Mouse (Mus musculus): ENCODE data around the gene Fads3. TPM values are rescaled to one million over a fixed set of nuclear protein-coding genes. Genes with fewer than 3 reads are reported as not detected.
A peak's percentile ranks its signal among the peaks of the same experiment; 100 is the strongest.

Gene Fads3
- 4.6 and 6.5 TPM in 2 replicates for polyA plus RNA-seq (2012; ENCODE audit: insufficient read depth, insufficient read length, missing spikeins)

DNA sequence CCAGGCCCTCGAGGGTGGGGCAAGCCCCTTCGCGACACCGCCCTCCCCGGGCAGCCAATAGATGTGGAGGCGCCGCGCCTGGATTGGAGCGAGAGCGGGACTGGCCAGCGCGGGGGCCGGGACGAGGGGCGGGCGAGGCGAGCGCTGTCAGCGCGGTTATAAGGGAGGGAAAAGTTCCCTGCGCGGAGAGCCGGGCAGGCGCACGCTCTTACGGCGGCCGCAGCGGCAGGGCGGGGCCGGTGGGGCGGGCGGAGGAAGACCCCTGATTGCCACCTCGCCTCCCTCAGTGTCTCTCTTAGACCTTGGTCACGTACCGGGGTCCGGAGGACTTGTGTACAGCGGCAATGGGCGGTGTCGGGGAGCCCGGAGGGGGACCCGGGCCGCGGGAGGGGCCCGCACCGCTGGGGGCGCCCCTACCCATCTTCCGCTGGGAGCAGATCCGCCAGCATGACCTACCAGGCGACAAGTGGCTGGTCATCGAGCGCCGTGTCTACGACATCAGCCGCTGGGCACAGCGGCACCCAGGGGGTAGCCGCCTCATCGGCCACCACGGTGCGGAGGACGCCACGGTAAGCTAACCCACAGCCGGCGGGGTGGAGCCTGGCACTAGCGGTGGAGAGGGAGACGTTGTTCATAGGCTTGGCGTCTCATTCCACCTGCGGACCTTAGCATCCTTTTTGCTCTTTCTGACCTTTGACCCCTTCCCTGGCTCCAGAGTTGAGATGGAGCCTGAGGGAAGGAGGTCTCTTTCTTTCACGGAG is at the start of gene Fads3:
Gene Fads3, plus strand, starts transcription at position 182 of the 761 bp plus-strand sequence.
- no peak within 1 kb of the TSS for H3K27ac ChIP-seq (ENCODE audit: insufficient read depth, low read depth, low read length)
- TF ChIP-seq CTCF (IDR thresholded peaks at IDR 0.05; ENCODE audit: low read depth, low read length), result no peak
- TF ChIP-seq POLR2A (IDR thresholded peaks at IDR 0.05; ENCODE audit: borderline replicate concordance, low read depth, low read length), result no peak
- H3K4me1 ChIP-seq (ENCODE audit: control insufficient read depth, insufficient read depth, low read length), result peaks cover 22% of the 10 kb centered on the region
- H3K4me3 ChIP-seq (ENCODE audit: insufficient read depth, low read length), result peak within 1 kb of the TSS; percentile 57

DNA sequence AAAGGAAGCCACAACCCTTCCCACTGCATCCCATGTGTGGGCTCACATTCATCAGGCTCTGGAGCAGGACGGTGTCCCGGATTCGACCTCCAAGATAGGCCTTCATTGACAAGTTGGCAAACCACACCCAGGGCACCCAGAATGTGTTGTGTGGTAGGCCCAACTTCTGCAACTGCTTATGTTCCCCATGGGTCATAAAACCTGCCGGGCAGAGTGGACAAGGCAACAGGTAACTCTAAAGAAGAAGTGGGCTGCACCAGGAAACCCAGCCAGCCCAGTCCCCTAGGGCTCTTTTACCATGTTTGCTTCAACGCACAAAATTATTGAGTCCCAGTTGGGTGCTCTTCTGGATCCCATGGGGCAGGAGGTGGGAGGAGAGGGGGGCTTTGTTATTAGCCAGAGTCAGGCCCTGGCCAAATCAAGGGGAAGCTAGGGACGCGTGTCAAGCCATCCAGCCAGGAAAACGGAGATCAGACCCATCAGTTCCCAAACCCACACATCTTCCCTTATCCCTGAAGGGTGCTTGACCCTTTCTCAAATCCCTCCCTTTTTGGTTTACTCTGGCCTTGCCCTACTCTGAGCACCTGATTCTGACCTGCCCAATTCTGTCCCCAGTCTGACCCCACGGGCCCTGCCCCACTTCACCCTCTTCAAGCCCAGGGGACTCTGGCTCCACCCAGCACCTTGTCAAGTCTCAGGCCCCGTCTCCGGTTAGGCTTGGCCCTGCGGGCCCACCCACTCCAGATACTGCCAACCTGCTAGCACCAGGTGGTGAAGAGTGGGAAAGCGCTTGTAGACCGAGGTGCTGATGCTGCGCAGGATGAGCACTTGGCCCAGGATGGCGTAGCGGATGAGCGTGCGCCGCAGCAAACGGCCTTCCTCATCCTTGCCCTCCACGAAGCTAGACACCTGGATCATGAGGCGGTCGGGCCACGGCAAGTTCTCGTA is 49.1 kb upstream of the Fads3 start:
- Histone ChIP-seq H3K4me3 (ENCODE audit: insufficient read depth, low read length) (no peak overlapping the region), H3K27ac (ENCODE audit: insufficient read depth, low read depth, low read length) (no peak overlapping the region), H3K4me1 (ENCODE audit: control insufficient read depth, insufficient read depth, low read length) (peaks cover 5% of the 10 kb centered on the region)
- no peak for TF ChIP-seq CTCF (IDR thresholded peaks at IDR 0.05; ENCODE audit: low read depth, low read length)
- TF ChIP-seq POLR2A (IDR thresholded peaks at IDR 0.05; ENCODE audit: borderline replicate concordance, low read depth, low read length), result no peak

DNA sequence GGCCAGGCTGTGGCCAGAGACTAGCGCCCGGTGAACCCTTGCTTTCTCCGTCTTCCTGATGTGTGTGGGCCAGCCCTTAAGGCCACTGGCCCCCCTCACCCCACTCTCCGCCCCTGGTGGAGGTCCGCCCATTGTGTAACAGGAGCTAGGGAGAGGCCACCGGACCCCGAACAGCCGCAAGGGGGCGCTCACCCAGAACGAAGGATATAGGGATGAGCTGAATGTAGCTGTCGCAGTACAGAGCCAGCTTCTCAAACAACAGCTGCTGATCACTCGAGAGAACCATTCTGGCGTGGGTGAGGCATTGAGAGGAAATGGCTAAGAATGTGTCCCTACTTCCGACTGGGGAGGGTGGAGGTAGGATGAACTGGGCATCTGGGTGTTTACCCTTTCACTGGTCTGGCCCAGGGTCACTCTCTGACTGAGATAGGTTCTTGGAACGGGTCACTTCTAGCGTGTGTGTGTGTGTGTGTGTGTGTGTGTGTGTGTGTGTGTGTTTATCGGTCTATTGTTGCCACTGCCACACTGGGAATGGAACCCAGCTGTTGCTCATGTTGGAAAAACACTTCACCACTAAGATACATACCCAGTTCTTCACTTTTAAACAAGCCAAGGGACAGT is 48.2 kb upstream of the Fads3 start:
- no peak overlapping the region for H3K4me3 ChIP-seq (ENCODE audit: insufficient read depth, low read length)
- no peak overlapping the region for H3K27ac ChIP-seq (ENCODE audit: insufficient read depth, low read depth, low read length)
- peak; percentile 63; the same call in 1 of the 2 replicates for TF ChIP-seq CTCF (IDR thresholded peaks at IDR 0.05; ENCODE audit: low read depth, low read length)
- TF ChIP-seq POLR2A (IDR thresholded peaks at IDR 0.05; ENCODE audit: borderline replicate concordance, low read depth, low read length), result no peak
- H3K4me1 ChIP-seq (ENCODE audit: control insufficient read depth, insufficient read depth, low read length), result peaks cover 5% of the 10 kb centered on the region

DNA sequence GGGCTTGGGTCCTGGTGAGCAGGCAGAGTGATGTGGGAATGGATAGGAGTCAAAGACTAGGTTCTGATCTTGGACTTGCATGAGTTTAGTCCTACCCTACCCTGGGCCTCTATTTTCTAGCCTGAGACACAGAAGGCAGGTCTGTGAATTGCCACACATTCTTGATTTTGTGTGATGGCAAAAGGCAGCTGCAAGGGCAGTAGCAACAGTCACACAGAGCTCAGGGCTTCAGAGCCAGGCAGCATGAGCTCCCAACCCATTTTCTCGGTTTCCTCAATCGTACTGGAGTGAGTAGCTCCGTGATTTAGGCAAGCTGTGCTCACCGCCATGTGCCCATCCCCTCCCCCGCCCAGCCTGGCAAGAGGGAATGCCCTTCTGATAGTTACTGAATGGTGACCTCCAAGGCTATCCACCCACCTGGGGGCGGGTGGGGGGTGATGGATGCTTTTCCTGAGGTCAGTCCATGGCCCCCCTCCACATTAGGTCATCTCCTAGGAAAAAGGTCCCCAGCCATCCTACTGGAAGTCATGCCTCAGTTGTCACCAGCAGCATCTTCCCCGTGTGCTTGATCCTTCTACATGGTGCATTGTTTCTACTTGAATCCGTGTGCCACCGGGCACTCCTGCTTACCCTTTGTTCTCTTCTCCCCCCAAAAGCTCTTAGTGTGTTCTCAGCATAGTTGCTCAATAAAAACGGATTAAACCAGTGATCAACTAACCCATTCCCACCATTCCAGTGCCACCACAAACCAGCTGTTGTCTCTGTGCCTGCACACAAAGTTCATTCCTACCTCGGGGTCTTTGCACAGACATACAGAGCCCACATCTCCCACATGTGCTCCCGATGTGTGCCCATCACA is 43.9 kb upstream of the Fads3 start:
- Histone ChIP-seq H3K27ac (ENCODE audit: insufficient read depth, low read depth, low read length) (no peak overlapping the region), H3K4me3 (ENCODE audit: insufficient read depth, low read length) (no peak overlapping the region), H3K4me1 (ENCODE audit: control insufficient read depth, insufficient read depth, low read length) (no peaks in the 10 kb centered on the region)
- no peak for TF ChIP-seq POLR2A (IDR thresholded peaks at IDR 0.05; ENCODE audit: borderline replicate concordance, low read depth, low read length)
- TF ChIP-seq CTCF (IDR thresholded peaks at IDR 0.05; ENCODE audit: low read depth, low read length), result no peak

DNA sequence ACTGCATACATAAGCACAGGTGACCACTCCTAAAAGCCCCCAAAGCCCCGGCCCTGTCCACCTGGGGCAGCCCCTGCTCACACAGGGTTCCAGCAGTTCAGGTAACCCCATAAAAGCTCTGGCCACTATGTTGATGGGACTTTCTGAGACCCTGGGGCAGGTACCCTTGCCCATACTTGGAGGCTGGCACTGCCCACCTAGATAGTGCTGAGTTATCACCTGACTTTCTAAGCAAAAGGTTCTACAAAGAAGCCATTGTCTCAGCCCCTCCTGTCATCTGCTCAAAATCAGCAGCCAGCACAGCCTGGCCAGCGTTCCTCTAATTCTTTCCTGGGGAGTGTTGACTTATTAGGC is 43.3 kb upstream of the Fads3 start:
- Histone ChIP-seq H3K4me3 (ENCODE audit: insufficient read depth, low read length) (no peak overlapping the region), H3K4me1 (ENCODE audit: control insufficient read depth, insufficient read depth, low read length) (no peaks in the 10 kb centered on the region), H3K27ac (ENCODE audit: insufficient read depth, low read depth, low read length) (no peak overlapping the region)
- TF ChIP-seq CTCF (IDR thresholded peaks at IDR 0.05; ENCODE audit: low read depth, low read length) (no peak), POLR2A (IDR thresholded peaks at IDR 0.05; ENCODE audit: borderline replicate concordance, low read depth, low read length) (no peak)

DNA sequence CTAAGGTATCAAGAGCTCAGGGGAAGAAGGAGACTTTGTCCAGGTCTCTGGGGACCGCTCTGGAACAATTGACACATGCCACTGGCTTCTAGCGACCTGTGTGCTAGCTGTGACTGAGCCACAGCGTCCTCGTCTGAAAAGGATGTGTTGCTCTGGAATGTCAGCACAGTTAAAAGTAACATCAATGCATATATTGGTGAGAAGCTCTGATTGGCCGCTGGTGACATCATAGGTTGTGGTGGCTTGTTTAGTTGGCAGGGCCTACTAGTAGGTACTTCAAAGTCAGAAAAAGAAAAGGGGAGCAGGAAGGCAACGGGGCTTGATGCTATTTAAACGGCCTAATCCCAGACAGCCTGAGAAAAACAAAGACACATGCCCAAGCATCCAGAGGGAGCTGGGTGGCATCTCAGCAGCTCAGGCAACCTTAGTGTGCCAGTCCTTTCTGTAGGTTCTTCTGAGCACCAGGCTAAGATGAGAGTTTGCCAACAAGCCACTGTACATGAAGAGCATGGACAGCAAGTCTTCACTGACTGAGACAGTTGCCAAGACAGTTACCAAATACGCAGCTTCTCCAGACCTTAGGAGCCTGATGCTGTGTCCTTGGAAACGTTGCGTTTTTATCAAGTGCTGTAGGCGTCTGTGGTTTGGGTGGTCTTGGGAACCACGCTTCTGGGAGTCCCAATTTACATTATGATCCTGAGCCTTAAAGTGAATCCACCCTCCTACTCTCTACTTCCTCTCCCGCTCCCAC is 42.5 kb upstream of the Fads3 start:
- Histone ChIP-seq H3K27ac (ENCODE audit: insufficient read depth, low read depth, low read length) (no peak overlapping the region), H3K4me3 (ENCODE audit: insufficient read depth, low read length) (no peak overlapping the region), H3K4me1 (ENCODE audit: control insufficient read depth, insufficient read depth, low read length) (no peaks in the 10 kb centered on the region)
- TF ChIP-seq CTCF (IDR thresholded peaks at IDR 0.05; ENCODE audit: low read depth, low read length) (no peak), POLR2A (IDR thresholded peaks at IDR 0.05; ENCODE audit: borderline replicate concordance, low read depth, low read length) (no peak)

DNA sequence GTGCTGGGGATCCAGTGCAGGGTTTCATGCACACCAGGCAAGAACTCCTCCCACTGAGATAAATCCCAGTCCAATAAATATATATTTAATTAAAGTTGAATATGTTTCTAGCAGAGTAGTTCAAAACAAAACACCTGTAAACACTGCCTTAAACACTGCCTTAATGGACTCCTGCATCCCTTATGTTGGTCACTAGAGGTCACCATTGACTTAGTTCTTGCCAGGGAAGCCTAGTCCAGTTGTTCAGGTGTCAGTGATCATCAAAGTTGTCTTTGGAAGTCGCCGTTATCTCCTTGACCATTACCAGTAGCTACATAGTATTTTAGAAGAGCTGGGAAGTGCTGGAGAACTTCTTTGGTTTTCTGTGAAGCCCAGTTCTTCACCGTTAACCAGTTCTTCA is 41.0 kb upstream of the Fads3 start:
- Histone ChIP-seq H3K4me1 (ENCODE audit: control insufficient read depth, insufficient read depth, low read length) (no peaks in the 10 kb centered on the region), H3K4me3 (ENCODE audit: insufficient read depth, low read length) (no peak overlapping the region), H3K27ac (ENCODE audit: insufficient read depth, low read depth, low read length) (no peak overlapping the region)
- TF ChIP-seq POLR2A (IDR thresholded peaks at IDR 0.05; ENCODE audit: borderline replicate concordance, low read depth, low read length) (no peak), CTCF (IDR thresholded peaks at IDR 0.05; ENCODE audit: low read depth, low read length) (no peak)

DNA sequence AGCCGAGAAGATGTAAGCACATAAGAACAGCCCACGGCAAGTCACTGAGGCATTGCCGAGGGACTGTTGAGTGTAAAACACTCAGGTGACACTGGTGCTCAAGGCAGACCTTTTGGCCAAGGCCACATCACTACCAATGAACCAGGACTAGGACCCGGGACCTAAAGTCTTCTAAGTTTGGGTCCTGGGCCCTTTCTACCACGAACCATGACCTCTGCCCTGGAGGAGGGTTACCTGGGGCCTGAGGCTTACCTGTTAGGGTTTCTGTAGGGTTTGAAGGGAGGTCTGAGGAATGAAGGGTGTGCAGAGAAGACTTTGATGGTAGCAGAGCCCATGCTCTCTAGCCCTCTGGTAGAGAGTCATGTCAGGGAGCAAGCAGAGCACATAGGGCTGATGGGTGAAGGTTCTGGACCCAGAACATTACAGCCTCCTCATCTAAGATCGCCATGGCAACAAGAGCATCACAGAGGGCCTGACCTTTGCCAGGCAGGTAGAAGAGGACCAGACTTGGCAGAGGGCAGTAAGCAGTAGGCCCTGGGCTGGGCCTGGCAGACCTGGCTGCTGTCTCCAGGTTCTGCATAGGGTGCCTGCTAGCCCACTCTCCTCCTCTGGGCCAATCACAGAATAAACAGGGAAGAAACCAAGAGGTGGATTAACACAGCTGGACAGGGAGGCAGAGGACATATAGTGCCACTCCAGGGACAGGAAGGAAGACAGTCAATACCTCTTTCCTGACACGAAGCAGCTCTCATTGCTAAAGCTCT is 40.0 kb upstream of the Fads3 start, which contains the start of the genes Best1 and Rab3il1:
Gene Best1, minus strand, starts transcription at position 428 of the 764 bp plus-strand sequence.
Gene Rab3il1, plus strand, starts transcription at position 464 of the 764 bp plus-strand sequence.
- Histone ChIP-seq H3K4me3 (ENCODE audit: insufficient read depth, low read length) (no peak within 1 kb of the TSS), H3K4me1 (ENCODE audit: control insufficient read depth, insufficient read depth, low read length) (no peaks in the 10 kb centered on the region), H3K27ac (ENCODE audit: insufficient read depth, low read depth, low read length) (no peak within 1 kb of the TSS)
- TF ChIP-seq POLR2A (IDR thresholded peaks at IDR 0.05; ENCODE audit: borderline replicate concordance, low read depth, low read length) (no peak), CTCF (IDR thresholded peaks at IDR 0.05; ENCODE audit: low read depth, low read length) (no peak)

All from bone marrow macrophage, adult 2 months (primary cell).